Comparison of ENCODE assay signal across 9 mouse cellular contexts in genomic region chr15:84729685-84730084, GRCm38 (mm10). TPM values are rescaled to one million over a fixed set of nuclear protein-coding genes. Genes with fewer than 3 reads are reported as not detected.
DNase-seq lines count a peak whose midpoint lies in the region; ATAC-seq lines count a peak whose summit lies in the region.
"Had no signal": no experiment of that assay in that cellular context is flagged by ENCODE, and none has a peak within 500 bp of the region (broad histone marks: within the 10 kb centered on the region; RNA-seq: fewer than 3 reads in every experiment).

No protein-coding gene starts in this region.

- H3K36me3 ChIP-seq in heart, embryonic 11.5 days (ENCODE audit: control insufficient read depth, insufficient read depth, low read length) = no peaks in the 10 kb centered on the region

- no peak overlapping the region for H3K27ac ChIP-seq in heart, embryonic 11.5 days (ENCODE audit: low read depth, low read length)

- H3K4me1 ChIP-seq in heart, embryonic 11.5 days (ENCODE audit: control insufficient read depth, insufficient read depth, low read length) = peaks cover 9% of the 10 kb centered on the region

- no peaks in the 10 kb centered on the region for H3K27me3 ChIP-seq in heart, embryonic 11.5 days (ENCODE audit: control insufficient read depth, insufficient read depth, low read length)

- no peak overlapping the region for H3K4me2 ChIP-seq in heart, embryonic 11.5 days

- no peaks in the 10 kb centered on the region for H3K9me3 ChIP-seq in heart, embryonic 11.5 days (replicated peaks; ENCODE audit: control insufficient read depth, low read length)

- peak; percentile 32 for DNase-seq in heart, adult 8-10 months (ENCODE audit: low spot score)
- peak; percentile 18 for DNase-seq in MN1 (ENCODE audit: low spot score)
- DNase-seq in adrenal gland, postnatal 10 days = peak; percentile 70
- peak; percentile 52 for DNase-seq in gastrocnemius, postnatal 25 days
- no peak for DNase-seq in kidney, postnatal 10 days
- no peak for DNase-seq in thymus, postnatal 25 days
- DNase-seq: kidney, adult 18-20 months had no signal

- H3K4me3 ChIP-seq in heart, embryonic 11.5 days (ENCODE audit: low read depth, low read length) = no peak overlapping the region

- no peak overlapping the region for H3K9ac ChIP-seq in heart, embryonic 11.5 days (ENCODE audit: low read depth, low read length)

- WGBS in heart, embryonic 11.5 days (ENCODE audit: insufficient replicate concordance) = 82% methylated on average over 6 of the region's 6 CpGs

- no peak for ATAC-seq in heart, embryonic 11.5 days (replicated peaks; ENCODE audit: insufficient number of reproducible peaks, low FRiP score, low TSS enrichment)

RNA-seq across cellular contexts. Expression of gene Arhgap8, which starts 9.8 kb away (rescaled TPM):
- 1 to 10 TPM in 2 of 4 experiments, under 1 TPM in 2; 0.83 to 1.3 (median 1.0) TPM for total RNA-seq in heart, adult 8-10 months (2022)
- polyA plus RNA-seq in heart, embryonic 11.5 days (2014; fragmentation: Nextera tagmentation; extraction: Ambion mirVana) = 2.7 TPM in 2 replicates
- 1 to 10 TPM; 1.1 to 1.2 TPM for total RNA-seq in adrenal gland, postnatal 10 days (2021)
- under 1 TPM in 1 of 2 experiments, not detected in 1; 0.83 TPM for total RNA-seq in gastrocnemius, postnatal 25 days (2021)
- total RNA-seq: common myeloid progenitor, adult 5-6 weeks had no signal

Comparison
In these comparisons a context has a peak if more than half of its experiments do, and no peak if none do; other contexts are left out.
1. DNase-seq: peak in heart, adult 8-10 months (single experiment), MN1 (single experiment), adrenal gland, postnatal 10 days (single experiment) and gastrocnemius, postnatal 25 days (single experiment); none in kidney, postnatal 10 days (single experiment) and thymus, postnatal 25 days (single experiment).